Mouse (Mus musculus): ENCODE results near the gene Slc22a12. TPM values are rescaled to one million over a fixed set of nuclear protein-coding genes. Genes with fewer than 3 reads are reported as not detected.

Gene Slc22a12
- polyA plus RNA-seq, 1 experiment from 2014 or later, result not detected

- Histone ChIP-seq H3K9me3 (replicated peaks) (no peaks in the 10 kb centered on the region), H3K36me3 (peaks cover 28% of the 10 kb centered on the region), H3K4me3 (no peak overlapping the region), H3K27me3 (ENCODE audit: low read depth, poor library complexity, severe bottlenecking) (peaks cover 20% of the 10 kb centered on the region), H3K4me1 (peaks cover 45% of the 10 kb centered on the region), H3K27ac (replicated peaks) (no peak overlapping the region)
- WGBS, result 93% methylated on average over 3 of the region's 3 CpGs
- DNase-seq (ENCODE audit: low spot score), result no peak
Observed at GRCm38 (mm10) chr19:6527439-6527838, 15.4 kb downstream of the Slc22a12 start.

GRCm38 (mm10) chr19:6526010-6526409 lies 16.8 kb downstream of the Slc22a12 start:
- 95% methylated on average over 9 of the region's 9 CpGs for WGBS
- Histone ChIP-seq H3K9me3 (replicated peaks) (no peaks in the 10 kb centered on the region), H3K27ac (replicated peaks) (no peak overlapping the region), H3K4me3 (no peak overlapping the region), H3K27me3 (ENCODE audit: low read depth, poor library complexity, severe bottlenecking) (peaks cover 7% of the 10 kb centered on the region; the same call in 1 of the 2 replicates), H3K4me1 (peaks cover 30% of the 10 kb centered on the region), H3K36me3 (peaks cover 41% of the 10 kb centered on the region)
- no peak for DNase-seq (ENCODE audit: low spot score)

GRCm38 (mm10) chr19:6525023-6525422 lies 17.8 kb downstream of the Slc22a12 start:
- H3K9me3 ChIP-seq (replicated peaks), result no peaks in the 10 kb centered on the region
- 82% methylated on average over 4 of the region's 4 CpGs for WGBS
- H3K27ac ChIP-seq (replicated peaks), result no peak overlapping the region
- H3K4me1 ChIP-seq, result peaks cover 25% of the 10 kb centered on the region
- H3K27me3 ChIP-seq (ENCODE audit: low read depth, poor library complexity, severe bottlenecking), result 0 out of 2 replicates have a peak, but pooled peaks cover under 1% of the 10 kb centered on the region
- H3K36me3 ChIP-seq, result peaks cover 49% of the 10 kb centered on the region
- no peak for DNase-seq (ENCODE audit: low spot score)
- no peak overlapping the region for H3K4me3 ChIP-seq

GRCm38 (mm10) chr19:6522289-6522688 lies 20.5 kb downstream of the Slc22a12 start:
- no peak overlapping the region for H3K27ac ChIP-seq (replicated peaks)
- peaks cover 31% of the 10 kb centered on the region for H3K4me1 ChIP-seq
- 95% methylated on average over 14 of the region's 14 CpGs for WGBS
- DNase-seq (ENCODE audit: low spot score), result no peak
- H3K27me3 ChIP-seq (ENCODE audit: low read depth, poor library complexity, severe bottlenecking), result no peaks in the 10 kb centered on the region
- H3K9me3 ChIP-seq (replicated peaks), result no peaks in the 10 kb centered on the region
- peaks cover 61% of the 10 kb centered on the region for H3K36me3 ChIP-seq
- H3K4me3 ChIP-seq, result no peak overlapping the region

- no peak overlapping the region for H3K4me3 ChIP-seq
- peaks cover 63% of the 10 kb centered on the region for H3K36me3 ChIP-seq
- H3K4me1 ChIP-seq, result peaks cover 37% of the 10 kb centered on the region
- no peaks in the 10 kb centered on the region for H3K27me3 ChIP-seq (ENCODE audit: low read depth, poor library complexity, severe bottlenecking)
- DNase-seq (ENCODE audit: low spot score), result no peak
- H3K9me3 ChIP-seq (replicated peaks), result no peaks in the 10 kb centered on the region
- H3K27ac ChIP-seq (replicated peaks), result no peak overlapping the region
- 91% methylated on average over 3 of the region's 3 CpGs for WGBS
Observed at GRCm38 (mm10) chr19:6521630-6522029, 21.2 kb downstream of the Slc22a12 start.

GRCm38 (mm10) chr19:6519483-6519882 lies 23.3 kb downstream of the Slc22a12 start:
- Histone ChIP-seq H3K36me3 (peaks cover 65% of the 10 kb centered on the region), H3K4me1 (peaks cover 59% of the 10 kb centered on the region), H3K4me3 (peak overlapping the region; percentile 26; the same call in 1 of the 2 replicates), H3K9me3 (replicated peaks) (no peaks in the 10 kb centered on the region), H3K27me3 (ENCODE audit: low read depth, poor library complexity, severe bottlenecking) (no peaks in the 10 kb centered on the region), H3K27ac (replicated peaks) (peak overlapping the region; percentile 90)
- DNase-seq (ENCODE audit: low spot score), result no peak
- 45% methylated on average over 2 of the region's 2 CpGs for WGBS

GRCm38 (mm10) chr19:6518601-6519000 lies 24.2 kb downstream of the Slc22a12 start:
- Histone ChIP-seq H3K4me1 (peaks cover 67% of the 10 kb centered on the region), H3K4me3 (peak overlapping the region; percentile 27)
- peak; percentile 51 for DNase-seq (ENCODE audit: low spot score)

GRCm38 (mm10) chr19:6516153-6516552 lies 26.7 kb downstream of the Slc22a12 start:
- 64% methylated on average over 8 of the region's 8 CpGs for WGBS
- Histone ChIP-seq H3K9me3 (replicated peaks) (no peaks in the 10 kb centered on the region), H3K27me3 (ENCODE audit: low read depth, poor library complexity, severe bottlenecking) (peaks cover 20% of the 10 kb centered on the region), H3K4me1 (peaks cover 87% of the 10 kb centered on the region), H3K4me3 (no peak overlapping the region), H3K36me3 (peaks cover 47% of the 10 kb centered on the region), H3K27ac (replicated peaks) (peak overlapping the region; percentile 90)
- no peak for DNase-seq (ENCODE audit: low spot score)

More at GRCm38 (mm10) chr19:6518601-6519000, 24.2 kb downstream of the Slc22a12 start:
- Histone ChIP-seq H3K27ac (replicated peaks) (peak overlapping the region; percentile 90), H3K27me3 (ENCODE audit: low read depth, poor library complexity, severe bottlenecking) (0 out of 2 replicates have a peak, but pooled peaks cover 6% of the 10 kb centered on the region), H3K9me3 (replicated peaks) (no peaks in the 10 kb centered on the region), H3K36me3 (peaks cover 63% of the 10 kb centered on the region)
- WGBS, result 36% methylated on average over 5 of the region's 5 CpGs

GRCm38 (mm10) chr19:6515448-6515847 lies 27.4 kb downstream of the Slc22a12 start:
- DNase-seq (ENCODE audit: low spot score), result no peak
- Histone ChIP-seq H3K36me3 (peaks cover 46% of the 10 kb centered on the region), H3K27me3 (ENCODE audit: low read depth, poor library complexity, severe bottlenecking) (peaks cover 27% of the 10 kb centered on the region), H3K4me1 (peaks cover 93% of the 10 kb centered on the region), H3K9me3 (replicated peaks) (no peaks in the 10 kb centered on the region), H3K27ac (replicated peaks) (no peak overlapping the region), H3K4me3 (no peak overlapping the region)
- WGBS, result 72% methylated on average over 5 of the region's 5 CpGs

- H3K27me3 ChIP-seq (ENCODE audit: low read depth, poor library complexity, severe bottlenecking), result peaks cover 31% of the 10 kb centered on the region
- DNase-seq (ENCODE audit: low spot score), result no peak
- 71% methylated on average over 6 of the region's 6 CpGs for WGBS
- H3K36me3 ChIP-seq, result peaks cover 42% of the 10 kb centered on the region
- H3K27ac ChIP-seq (replicated peaks), result peak overlapping the region; percentile 78
- peaks cover 90% of the 10 kb centered on the region for H3K4me1 ChIP-seq
- H3K4me3 ChIP-seq, result no peak overlapping the region
- no peaks in the 10 kb centered on the region for H3K9me3 ChIP-seq (replicated peaks)
Observed at GRCm38 (mm10) chr19:6514940-6515339, 27.9 kb downstream of the Slc22a12 start.

GRCm38 (mm10) chr19:6513389-6514139 lies 29.3 kb downstream of the Slc22a12 start:
- Histone ChIP-seq H3K36me3 (peaks cover 45% of the 10 kb centered on the region), H3K9me3 (replicated peaks) (no peaks in the 10 kb centered on the region), H3K27me3 (ENCODE audit: low read depth, poor library complexity, severe bottlenecking) (peaks cover 36% of the 10 kb centered on the region), H3K27ac (replicated peaks) (peak overlapping the region; percentile 78), H3K4me3 (peak overlapping the region; percentile 23), H3K4me1 (peaks cover 76% of the 10 kb centered on the region)
- WGBS, result 3% methylated on average over 15 of the region's 15 CpGs
- DNase-seq (ENCODE audit: low spot score), result no peak

GRCm38 (mm10) chr19:6510546-6510945 lies 32.3 kb downstream of the Slc22a12 start:
- no peak for DNase-seq (ENCODE audit: low spot score)
- WGBS, result 81% methylated on average over 2 of the region's 2 CpGs
- Histone ChIP-seq H3K4me1 (peaks cover 58% of the 10 kb centered on the region), H3K4me3 (no peak overlapping the region), H3K27ac (replicated peaks) (no peak overlapping the region), H3K36me3 (peaks cover 42% of the 10 kb centered on the region), H3K9me3 (replicated peaks) (no peaks in the 10 kb centered on the region), H3K27me3 (ENCODE audit: low read depth, poor library complexity, severe bottlenecking) (peaks cover 59% of the 10 kb centered on the region)

GRCm38 (mm10) chr19:6509881-6510280 lies 33.0 kb downstream of the Slc22a12 start:
- WGBS, result 84% methylated on average over 10 of the region's 10 CpGs
- DNase-seq (ENCODE audit: low spot score), result no peak
- Histone ChIP-seq H3K36me3 (peaks cover 47% of the 10 kb centered on the region), H3K4me3 (no peak overlapping the region), H3K27me3 (ENCODE audit: low read depth, poor library complexity, severe bottlenecking) (peaks cover 66% of the 10 kb centered on the region), H3K9me3 (replicated peaks) (no peaks in the 10 kb centered on the region), H3K27ac (replicated peaks) (no peak overlapping the region), H3K4me1 (peaks cover 52% of the 10 kb centered on the region)
